Mouse (Mus musculus): ENCODE results near the gene Med13l. TPM values are rescaled to one million over a fixed set of nuclear protein-coding genes. Genes with fewer than 3 reads are reported as not detected.

The Med13l gene
- polyA plus RNA-seq, 1 experiment from 2014 or later = 11.5 TPM

DNA sequence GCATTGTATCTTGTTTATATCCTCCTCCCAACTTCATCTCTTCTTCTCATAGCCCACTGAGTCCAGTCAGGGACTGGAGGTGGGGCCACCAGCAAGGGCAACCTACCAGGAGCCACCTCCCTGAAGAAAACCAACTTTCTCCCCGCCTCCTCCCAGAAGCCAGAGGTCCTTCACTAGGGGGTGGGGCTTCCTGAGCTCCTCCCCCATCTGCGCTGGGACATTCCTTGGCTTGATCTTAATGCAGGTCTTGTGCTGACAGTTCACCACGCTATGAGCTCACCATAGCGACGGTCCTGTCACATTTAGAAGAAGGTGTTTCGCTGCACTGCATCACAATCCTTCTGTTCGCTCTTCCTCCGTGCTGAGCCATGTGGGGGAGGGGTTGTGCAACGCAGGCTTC is 229.3 kb downstream of the Med13l start:
- H3K27ac ChIP-seq (ENCODE audit: low read depth, low read length) = no peak overlapping the region
- no peak overlapping the region for H3K9ac ChIP-seq (ENCODE audit: low read depth, low read length)
- H3K9me3 ChIP-seq (ENCODE audit: control insufficient read depth, low read length) = 0 out of 2 replicates have a peak, but pooled peaks cover 3% of the 10 kb centered on the region
- no peak for ATAC-seq
- no peaks in the 10 kb centered on the region for H3K4me1 ChIP-seq (ENCODE audit: control insufficient read depth, insufficient read depth, low read depth, low read length)
- no peak overlapping the region for H3K4me3 ChIP-seq (ENCODE audit: low read length)
- no peaks in the 10 kb centered on the region for H3K36me3 ChIP-seq (ENCODE audit: control insufficient read depth, insufficient read depth, low read length)
- H3K4me2 ChIP-seq (ENCODE audit: low read length) = no peak overlapping the region
- WGBS = 67% methylated on average over 9 of the region's 9 CpGs
- no peaks in the 10 kb centered on the region for H3K27me3 ChIP-seq (replicated peaks; ENCODE audit: control insufficient read depth, insufficient read depth, low read length)

DNA sequence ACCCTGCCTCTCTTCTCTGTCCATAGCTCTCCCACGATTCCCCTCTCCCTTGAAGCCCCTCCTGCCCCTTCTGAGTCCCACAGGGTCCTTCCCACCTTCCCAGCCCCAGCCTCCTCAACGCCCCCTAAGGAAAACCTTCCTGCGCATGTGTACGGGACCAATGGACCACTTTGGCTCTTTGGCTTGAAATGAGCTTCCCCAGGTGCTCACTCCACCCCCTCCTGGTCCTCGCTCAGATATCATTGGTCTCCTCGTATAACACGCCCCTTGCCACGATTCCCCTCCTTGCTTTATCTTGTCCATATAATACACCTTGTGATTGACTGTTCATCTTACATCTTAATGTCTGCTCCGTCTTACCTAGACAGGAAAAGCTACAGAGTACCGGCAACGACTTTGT is 237.3 kb downstream of the Med13l start:
- no peaks in the 10 kb centered on the region for H3K36me3 ChIP-seq (ENCODE audit: control insufficient read depth, insufficient read depth, low read length)
- no peak for ATAC-seq
- H3K27me3 ChIP-seq (replicated peaks; ENCODE audit: control insufficient read depth, insufficient read depth, low read length) = no peaks in the 10 kb centered on the region
- 87% methylated on average over 11 of the region's 11 CpGs for WGBS
- no peaks in the 10 kb centered on the region for H3K4me1 ChIP-seq (ENCODE audit: control insufficient read depth, insufficient read depth, low read depth, low read length)
- H3K27ac ChIP-seq (ENCODE audit: low read depth, low read length) = no peak overlapping the region
- H3K4me2 ChIP-seq (ENCODE audit: low read length) = no peak overlapping the region
- no peak overlapping the region for H3K4me3 ChIP-seq (ENCODE audit: low read length)
- no peak overlapping the region for H3K9ac ChIP-seq (ENCODE audit: low read depth, low read length)
- no peaks in the 10 kb centered on the region for H3K9me3 ChIP-seq (ENCODE audit: control insufficient read depth, low read length)

DNA sequence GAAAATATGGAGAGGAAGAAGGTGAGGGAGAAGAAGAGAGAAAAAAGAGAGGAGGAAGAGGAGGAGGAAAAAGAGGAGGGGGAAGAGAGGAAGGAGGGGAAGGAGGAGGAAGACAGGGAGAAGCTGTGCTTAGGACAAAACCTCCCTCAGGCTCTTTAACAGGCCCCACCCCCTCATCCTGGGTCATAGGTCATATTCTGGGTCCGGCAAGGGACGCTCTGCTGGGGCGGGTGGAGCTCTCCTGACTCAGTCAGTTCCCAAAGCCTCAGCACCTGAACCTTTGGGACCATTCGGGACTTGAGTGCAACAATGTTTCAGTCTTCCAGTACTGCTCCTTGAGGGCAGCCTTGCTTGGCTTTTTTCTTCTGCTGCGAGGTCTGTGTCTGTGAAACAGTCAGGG is 241.1 kb downstream of the Med13l start:
- no peaks in the 10 kb centered on the region for H3K4me1 ChIP-seq (ENCODE audit: control insufficient read depth, insufficient read depth, low read depth, low read length)
- ATAC-seq = no peak
- H3K9ac ChIP-seq (ENCODE audit: low read depth, low read length) = no peak overlapping the region

DNA sequence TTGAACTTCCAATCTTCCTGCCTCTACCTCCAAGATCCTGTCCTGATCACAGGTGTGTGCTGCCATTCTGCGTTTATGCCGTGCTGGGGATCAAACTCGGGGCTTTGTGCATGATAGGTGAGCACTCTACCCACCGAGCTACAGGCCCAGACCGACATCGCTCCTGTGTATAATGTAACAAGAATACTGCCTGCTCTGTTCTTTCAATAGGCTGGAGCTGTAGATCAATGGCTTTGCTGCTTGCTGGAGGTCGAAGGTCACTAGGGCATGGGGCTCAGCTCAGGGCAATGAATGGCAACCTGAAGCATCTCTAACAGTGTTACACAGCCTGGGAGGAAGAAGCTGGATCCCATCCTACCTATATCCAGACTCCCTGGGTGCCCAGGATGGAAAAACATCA is 241.6 kb downstream of the Med13l start:
- no peak overlapping the region for H3K9ac ChIP-seq (ENCODE audit: low read depth, low read length)
- no peak overlapping the region for H3K4me2 ChIP-seq (ENCODE audit: low read length)
- no peaks in the 10 kb centered on the region for H3K36me3 ChIP-seq (ENCODE audit: control insufficient read depth, insufficient read depth, low read length)
- ATAC-seq = no peak
- H3K27me3 ChIP-seq (replicated peaks; ENCODE audit: control insufficient read depth, insufficient read depth, low read length) = no peaks in the 10 kb centered on the region
- no peak overlapping the region for H3K4me3 ChIP-seq (ENCODE audit: low read length)
- no peaks in the 10 kb centered on the region for H3K9me3 ChIP-seq (ENCODE audit: control insufficient read depth, low read length)
- no peak overlapping the region for H3K27ac ChIP-seq (ENCODE audit: low read depth, low read length)
- 75% methylated on average over 7 of the region's 7 CpGs for WGBS
- H3K4me1 ChIP-seq (ENCODE audit: control insufficient read depth, insufficient read depth, low read depth, low read length) = no peaks in the 10 kb centered on the region

More for the DNA sequence above, 241.1 kb downstream of the Med13l start:
- no peaks in the 10 kb centered on the region for H3K36me3 ChIP-seq (ENCODE audit: control insufficient read depth, insufficient read depth, low read length)
- H3K4me2 ChIP-seq (ENCODE audit: low read length) = no peak overlapping the region
- 32% methylated on average over 5 of the region's 5 CpGs for WGBS
- H3K9me3 ChIP-seq (ENCODE audit: control insufficient read depth, low read length) = no peaks in the 10 kb centered on the region
- no peak overlapping the region for H3K27ac ChIP-seq (ENCODE audit: low read depth, low read length)
- H3K27me3 ChIP-seq (replicated peaks; ENCODE audit: control insufficient read depth, insufficient read depth, low read length) = no peaks in the 10 kb centered on the region
- no peak overlapping the region for H3K4me3 ChIP-seq (ENCODE audit: low read length)

DNA sequence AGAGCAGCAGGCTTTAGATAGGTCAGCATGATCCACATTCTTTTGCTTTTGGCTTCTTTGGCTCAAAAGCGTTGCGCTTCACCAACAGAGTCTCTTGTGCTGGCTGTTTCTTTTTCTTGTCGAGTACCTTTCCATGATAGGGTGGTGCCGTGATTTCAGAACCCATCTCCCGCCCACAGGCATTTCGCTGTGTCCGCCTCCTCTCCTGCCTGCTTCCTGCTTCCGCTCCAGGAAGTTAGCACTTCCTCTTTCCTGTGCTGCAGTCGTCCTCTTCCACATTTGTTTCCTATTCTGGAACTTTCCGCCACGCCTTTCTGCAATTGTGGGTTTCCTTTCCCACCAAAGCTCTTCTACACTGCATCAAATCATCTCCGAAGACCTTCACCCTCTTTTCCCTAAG is 248.5 kb downstream of the Med13l start:
- ATAC-seq = no peak
- WGBS = 83% methylated on average over 12 of the region's 12 CpGs
- Histone ChIP-seq H3K4me2 (ENCODE audit: low read length) (no peak overlapping the region), H3K27me3 (replicated peaks; ENCODE audit: control insufficient read depth, insufficient read depth, low read length) (no peaks in the 10 kb centered on the region), H3K27ac (ENCODE audit: low read depth, low read length) (no peak overlapping the region), H3K4me3 (ENCODE audit: low read length) (no peak overlapping the region), H3K36me3 (ENCODE audit: control insufficient read depth, insufficient read depth, low read length) (no peaks in the 10 kb centered on the region), H3K9ac (ENCODE audit: low read depth, low read length) (no peak overlapping the region), H3K4me1 (ENCODE audit: control insufficient read depth, insufficient read depth, low read depth, low read length) (no peaks in the 10 kb centered on the region), H3K9me3 (ENCODE audit: control insufficient read depth, low read length) (no peaks in the 10 kb centered on the region)

DNA sequence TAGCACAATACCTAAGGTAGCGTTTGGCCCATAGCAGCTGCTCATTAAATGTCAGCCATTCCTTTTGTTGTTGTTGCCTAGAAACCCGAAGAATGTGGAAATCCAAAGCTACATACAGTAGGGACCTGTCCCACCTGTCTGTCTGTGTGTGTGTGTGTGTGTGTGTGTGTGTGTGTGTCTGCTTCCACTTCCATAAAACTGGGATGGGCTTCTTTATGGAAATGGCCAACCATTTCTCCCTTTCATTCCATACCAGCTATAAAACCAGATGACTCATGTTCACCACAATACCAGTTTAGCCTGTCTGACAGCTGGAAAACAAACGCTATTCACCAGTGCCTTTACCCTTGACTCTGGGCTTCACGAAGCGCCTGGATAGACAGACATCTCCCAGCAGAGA is 249.1 kb downstream of the Med13l start:
- no peak for ATAC-seq
- no peaks in the 10 kb centered on the region for H3K9me3 ChIP-seq (ENCODE audit: control insufficient read depth, low read length)
- no peak overlapping the region for H3K4me2 ChIP-seq (ENCODE audit: low read length)
- no peak overlapping the region for H3K9ac ChIP-seq (ENCODE audit: low read depth, low read length)
- no peaks in the 10 kb centered on the region for H3K27me3 ChIP-seq (replicated peaks; ENCODE audit: control insufficient read depth, insufficient read depth, low read length)
- 79% methylated on average over 5 of the region's 5 CpGs for WGBS
- H3K4me1 ChIP-seq (ENCODE audit: control insufficient read depth, insufficient read depth, low read depth, low read length) = no peaks in the 10 kb centered on the region
- no peak overlapping the region for H3K4me3 ChIP-seq (ENCODE audit: low read length)
- no peaks in the 10 kb centered on the region for H3K36me3 ChIP-seq (ENCODE audit: control insufficient read depth, insufficient read depth, low read length)
- H3K27ac ChIP-seq (ENCODE audit: low read depth, low read length) = no peak overlapping the region

DNA sequence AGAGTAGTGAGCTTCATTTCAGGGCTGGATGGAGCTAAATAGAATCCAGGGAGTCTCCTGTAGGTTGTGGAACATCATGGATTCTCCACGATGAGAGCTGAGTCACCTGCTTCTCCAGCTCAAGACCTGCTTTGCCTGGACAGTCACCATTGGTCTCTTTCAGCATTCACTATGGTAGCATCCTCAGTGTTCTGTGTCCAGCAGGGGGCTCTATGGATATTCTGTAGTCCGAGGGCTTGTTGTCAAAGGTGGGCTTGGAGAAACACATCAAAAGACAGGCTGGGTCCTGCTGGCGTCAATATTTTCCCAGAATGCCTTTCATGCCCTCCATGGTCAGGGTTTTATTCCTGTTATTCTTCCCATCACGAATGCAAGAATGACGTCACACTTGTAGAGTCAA is 251.2 kb downstream of the Med13l start:
- no peaks in the 10 kb centered on the region for H3K27me3 ChIP-seq (replicated peaks; ENCODE audit: control insufficient read depth, insufficient read depth, low read length)
- H3K4me1 ChIP-seq (ENCODE audit: control insufficient read depth, insufficient read depth, low read depth, low read length) = no peaks in the 10 kb centered on the region
- ATAC-seq = no peak
- no peak overlapping the region for H3K9ac ChIP-seq (ENCODE audit: low read depth, low read length)
- no peak overlapping the region for H3K4me2 ChIP-seq (ENCODE audit: low read length)
- H3K36me3 ChIP-seq (ENCODE audit: control insufficient read depth, insufficient read depth, low read length) = no peaks in the 10 kb centered on the region
- 54% methylated on average over 5 of the region's 5 CpGs for WGBS
- no peak overlapping the region for H3K27ac ChIP-seq (ENCODE audit: low read depth, low read length)
- no peaks in the 10 kb centered on the region for H3K9me3 ChIP-seq (ENCODE audit: control insufficient read depth, low read length)
- no peak overlapping the region for H3K4me3 ChIP-seq (ENCODE audit: low read length)

DNA sequence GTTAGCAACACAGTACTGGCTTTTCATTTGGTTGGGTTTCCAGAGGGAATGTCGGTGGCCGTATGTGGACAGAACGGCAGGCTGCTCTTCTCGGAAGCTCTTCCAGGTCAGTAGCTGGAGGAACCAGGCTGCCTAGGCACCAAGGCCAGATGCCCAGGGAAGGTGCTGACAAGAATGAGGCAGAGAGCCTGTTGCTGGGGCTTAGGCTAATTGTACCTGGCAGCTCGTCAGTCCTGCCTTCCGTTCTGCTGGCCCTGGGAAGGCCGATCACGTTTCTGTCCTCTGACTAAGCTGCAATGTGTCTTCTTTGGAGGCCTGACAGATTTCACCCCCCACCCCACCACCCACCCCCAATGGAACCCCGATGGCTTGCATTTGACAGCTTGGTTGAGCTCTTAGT is 251.9 kb downstream of the Med13l start:
- Histone ChIP-seq H3K4me3 (ENCODE audit: low read length) (no peak overlapping the region), H3K27ac (ENCODE audit: low read depth, low read length) (no peak overlapping the region), H3K4me1 (ENCODE audit: control insufficient read depth, insufficient read depth, low read depth, low read length) (no peaks in the 10 kb centered on the region), H3K27me3 (replicated peaks; ENCODE audit: control insufficient read depth, insufficient read depth, low read length) (no peaks in the 10 kb centered on the region), H3K36me3 (ENCODE audit: control insufficient read depth, insufficient read depth, low read length) (no peaks in the 10 kb centered on the region), H3K4me2 (ENCODE audit: low read length) (no peak overlapping the region), H3K9ac (ENCODE audit: low read depth, low read length) (no peak overlapping the region), H3K9me3 (ENCODE audit: control insufficient read depth, low read length) (no peaks in the 10 kb centered on the region)
- WGBS = 86% methylated on average over 9 of the region's 9 CpGs
- no peak for ATAC-seq

DNA sequence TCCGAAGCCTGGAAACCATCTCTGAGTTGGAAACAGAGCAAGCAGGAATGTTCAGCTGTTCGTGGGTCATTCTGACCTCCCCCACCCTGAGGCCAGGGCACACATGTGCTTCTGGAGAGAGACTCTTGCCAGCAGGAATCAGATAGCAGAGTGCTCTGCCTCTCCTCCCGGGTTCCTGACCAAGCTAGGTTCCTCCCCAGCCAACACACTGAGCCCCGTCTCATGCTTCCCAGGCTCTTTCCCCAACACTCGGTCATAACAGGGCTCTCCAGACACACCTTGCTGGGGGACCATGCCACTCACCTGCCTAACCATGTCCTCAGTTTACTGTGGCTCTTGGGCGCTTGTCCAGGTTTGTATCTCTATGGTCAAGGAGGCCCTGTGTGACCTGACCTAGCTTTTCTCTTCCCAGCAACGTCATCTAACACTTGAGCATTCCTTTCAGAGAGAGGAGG is 252.5 kb downstream of the Med13l start:
- Histone ChIP-seq H3K9ac (ENCODE audit: low read depth, low read length) (no peak overlapping the region), H3K27ac (ENCODE audit: low read depth, low read length) (no peak overlapping the region), H3K36me3 (ENCODE audit: control insufficient read depth, insufficient read depth, low read length) (no peaks in the 10 kb centered on the region), H3K4me1 (ENCODE audit: control insufficient read depth, insufficient read depth, low read depth, low read length) (no peaks in the 10 kb centered on the region), H3K4me3 (ENCODE audit: low read length) (no peak overlapping the region), H3K9me3 (ENCODE audit: control insufficient read depth, low read length) (no peaks in the 10 kb centered on the region), H3K27me3 (replicated peaks; ENCODE audit: control insufficient read depth, insufficient read depth, low read length) (no peaks in the 10 kb centered on the region), H3K4me2 (ENCODE audit: low read length) (no peak overlapping the region)
- no peak for ATAC-seq
- WGBS = 79% methylated on average over 7 of the region's 7 CpGs

DNA sequence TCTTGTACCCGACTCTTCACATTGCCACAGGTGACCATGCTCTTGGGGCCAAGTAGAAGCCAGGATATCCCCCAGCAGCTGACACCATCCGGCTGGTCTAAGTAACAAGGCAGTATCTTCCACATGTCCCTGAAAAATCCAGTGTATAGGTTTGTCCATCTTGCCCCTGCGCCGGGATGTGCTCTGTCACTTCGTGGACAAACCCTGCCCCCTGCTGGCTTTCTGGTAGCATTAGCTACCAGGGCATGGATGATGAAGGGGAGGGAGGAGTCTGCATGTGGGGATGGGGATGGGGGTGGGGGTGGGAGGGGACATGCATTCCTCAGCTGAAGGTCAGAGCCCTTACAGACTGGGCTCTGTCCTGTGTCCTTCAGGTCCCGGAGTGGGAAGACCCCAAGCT is 253.6 kb downstream of the Med13l start:
- 47% methylated on average over 6 of the region's 6 CpGs for WGBS
- Histone ChIP-seq H3K4me1 (ENCODE audit: control insufficient read depth, insufficient read depth, low read depth, low read length) (no peaks in the 10 kb centered on the region), H3K36me3 (ENCODE audit: control insufficient read depth, insufficient read depth, low read length) (no peaks in the 10 kb centered on the region), H3K9ac (ENCODE audit: low read depth, low read length) (no peak overlapping the region), H3K4me2 (ENCODE audit: low read length) (no peak overlapping the region), H3K4me3 (ENCODE audit: low read length) (no peak overlapping the region), H3K9me3 (ENCODE audit: control insufficient read depth, low read length) (no peaks in the 10 kb centered on the region), H3K27ac (ENCODE audit: low read depth, low read length) (no peak overlapping the region), H3K27me3 (replicated peaks; ENCODE audit: control insufficient read depth, insufficient read depth, low read length) (no peaks in the 10 kb centered on the region)
- ATAC-seq = no peak

Measured in hindbrain, embryonic 16.5 days (tissue).